Mouse (Mus musculus) embryonic facial prominence, embryonic 11.5 days (tissue): ENCODE data around the gene Rxfp2. TPM values are rescaled to one million over a fixed set of nuclear protein-coding genes. Genes with fewer than 3 reads are reported as not detected.

Experiments
- ATAC-seq: fragments of 200-750 bp; cut with Nextera tagmentation; replicated peaks from 2 replicates; pipeline ENCODE4 v1.8.0; 2017; ENCODE audit warnings: low read depth; ENCODE audit not compliant: insufficient number of reproducible peaks, low FRiP score, low TSS enrichment
- DNase-seq: peaks from one replicate; pipeline ENCODE4 v3.0.0-alpha.2; 2015; ENCODE audit warnings: low spot score
- H3K27ac ChIP-seq: fragments of 300-500 bp; sonication (generic); replicated peaks from 2 replicates; pipeline ENCODE4 v1.5.1; 2014; ENCODE audit warnings: mild to moderate bottlenecking, low read depth, low read length, control low read depth
- H3K27me3 ChIP-seq: fragments of 300-500 bp; sonication (generic); 2 replicates; pipeline ENCODE4 v1.6.1; 2014; ENCODE audit warnings: mild to moderate bottlenecking, low read length, moderate library complexity, mixed read lengths; ENCODE audit not compliant: control insufficient read depth, insufficient read depth
- H3K36me3 ChIP-seq: fragments of 300-500 bp; sonication (generic); replicated peaks from 2 replicates; pipeline ENCODE4 v1.6.1; 2014; ENCODE audit warnings: low read depth, mild to moderate bottlenecking, low read length, moderate library complexity, mixed read lengths; ENCODE audit not compliant: control insufficient read depth, insufficient read depth
- H3K4me1 ChIP-seq: fragments of 300-500 bp; sonication (generic); 2 replicates; pipeline ENCODE4 v1.6.1; 2014; ENCODE audit warnings: low read length, mixed read lengths; ENCODE audit not compliant: control insufficient read depth, insufficient read depth
- H3K4me2 ChIP-seq: fragments of 300-500 bp; sonication (generic); 2 replicates; pipeline ENCODE4 v1.6.1; 2014; ENCODE audit warnings: low read depth, mild to moderate bottlenecking, control low read depth, low read length, moderate library complexity
- H3K4me3 ChIP-seq: fragments of 300-500 bp; sonication (generic); 2 replicates; pipeline ENCODE4 v1.5.1; 2014; ENCODE audit warnings: low read depth, low read length, control low read depth
- H3K9ac ChIP-seq: fragments of 300-500 bp; sonication (generic); replicated peaks from 2 replicates; pipeline ENCODE4 v1.6.1; 2014; ENCODE audit warnings: mild to moderate bottlenecking, control low read depth, low read length
- H3K9me3 ChIP-seq: fragments of 300-500 bp; sonication (generic); replicated peaks from 2 replicates; pipeline ENCODE4 v1.6.1; 2016; ENCODE audit warnings: mild to moderate bottlenecking, low read length, inconsistent platforms, mixed read lengths; ENCODE audit not compliant: control insufficient read depth
- WGBS: fragments of 180-500 bp; shearing (Covaris S2); extraction: QIAGEN DNeasy Blood & Tissue Kit; methylation state at CpG from one replicate; pipeline ENCODE4 v1.1.7; 2014; 5-methylcytosine and 5-hydroxymethylcytosine counted together
- polyA plus RNA-seq: library from polyadenylated mRNA; unstranded; fragments of >200 nt; fragmentation: Nextera tagmentation; extraction: Ambion mirVana; gene quantifications from 2 replicates; pipeline ENCODE4 v1.2.1, GENCODE M21; 2014

Gene Rxfp2
- polyA plus RNA-seq: 0.41 TPM in 1 of 2 replicates, not detected in the other

DNA sequence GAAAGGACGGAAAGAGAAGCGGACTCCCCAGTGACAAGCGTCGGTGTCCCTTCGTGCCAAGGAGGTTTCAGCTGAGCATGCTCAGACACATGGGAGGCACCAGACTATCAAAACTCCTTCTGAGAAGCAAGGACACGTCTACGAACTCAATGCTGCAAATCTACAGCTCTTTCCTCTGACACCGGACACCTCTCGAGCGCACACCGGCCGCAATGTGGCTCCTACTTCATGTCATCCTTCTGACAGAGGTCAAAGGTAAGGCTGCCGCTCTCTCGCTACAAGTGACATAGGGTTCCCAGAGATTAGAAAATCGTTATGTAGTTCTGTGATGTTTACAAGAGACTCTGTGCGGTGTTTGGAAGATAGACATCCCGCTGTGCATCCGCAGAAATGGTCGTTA lies at the start of gene Rxfp2:
Gene Rxfp2 (plus strand): TSS at position 20 of the 400 bp plus-strand sequence.
- WGBS: 50% methylated on average over 19 of the region's 19 CpGs
- H3K4me1 ChIP-seq: no peaks in the 10 kb centered on the region
- no peak within 1 kb of the TSS for H3K4me3 ChIP-seq
- no peak within 1 kb of the TSS for H3K27ac ChIP-seq
- H3K4me2 ChIP-seq: no peak within 1 kb of the TSS
- no peaks in the 10 kb centered on the region for H3K36me3 ChIP-seq
- H3K9me3 ChIP-seq: no peaks in the 10 kb centered on the region
- H3K27me3 ChIP-seq: no peaks in the 10 kb centered on the region
- no peak within 1 kb of the TSS for H3K9ac ChIP-seq
- DNase-seq (no peak), ATAC-seq (no peak)

DNA sequence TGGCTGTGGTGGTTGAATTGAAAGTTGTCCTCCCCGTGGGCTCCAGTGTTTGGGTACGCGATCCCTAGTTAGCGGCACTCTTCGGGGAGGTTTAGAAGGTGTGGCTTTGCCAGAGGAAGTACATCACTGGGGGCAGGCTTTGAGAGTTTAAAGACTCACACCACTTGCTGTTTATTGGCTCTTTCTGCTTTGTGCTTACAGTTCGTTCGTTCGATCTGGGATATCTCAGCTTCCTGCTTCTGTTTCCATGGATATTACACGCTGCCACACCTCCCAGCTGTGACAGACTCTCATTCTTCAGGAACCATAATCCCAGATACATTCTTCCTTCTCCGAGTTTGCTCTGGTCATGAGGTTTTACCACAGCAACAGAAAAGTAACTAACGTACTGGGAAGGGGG lies 48.2 kb upstream of the Rxfp2 start:
- Histone ChIP-seq H3K27ac (no peak overlapping the region), H3K4me2 (no peak overlapping the region), H3K27me3 (no peaks in the 10 kb centered on the region), H3K9me3 (no peaks in the 10 kb centered on the region), H3K9ac (no peak overlapping the region), H3K36me3 (no peaks in the 10 kb centered on the region), H3K4me3 (no peak overlapping the region), H3K4me1 (no peaks in the 10 kb centered on the region)
- 89% methylated on average over 11 of the region's 11 CpGs for WGBS
- ATAC-seq (no peak), DNase-seq (no peak)

DNA sequence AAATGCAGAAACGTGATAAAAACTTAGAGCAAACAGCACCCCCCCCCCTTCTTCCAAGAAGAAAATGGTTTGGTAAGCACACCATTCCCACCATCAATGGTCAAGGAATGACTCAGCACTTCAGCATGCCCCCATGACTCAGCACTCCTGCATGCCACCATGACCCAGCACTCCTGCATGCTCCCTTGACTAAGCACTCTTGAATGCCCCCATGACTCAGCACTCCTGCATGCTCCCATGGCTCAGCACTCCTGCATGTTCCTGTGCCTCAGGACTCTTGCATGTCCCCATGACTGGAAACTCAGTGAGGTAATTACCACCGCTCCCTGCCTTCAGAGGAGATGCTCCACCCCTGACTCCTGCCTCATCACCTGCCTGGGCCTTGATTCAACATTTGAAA lies 41.4 kb upstream of the Rxfp2 start:
- ATAC-seq (no peak), DNase-seq (no peak)
- Histone ChIP-seq H3K4me3 (no peak overlapping the region), H3K27ac (no peak overlapping the region), H3K9me3 (no peaks in the 10 kb centered on the region), H3K4me1 (no peaks in the 10 kb centered on the region), H3K27me3 (no peaks in the 10 kb centered on the region), H3K36me3 (no peaks in the 10 kb centered on the region), H3K4me2 (no peak overlapping the region), H3K9ac (no peak overlapping the region)
- WGBS: 91% methylated on average over 2 of the region's 2 CpGs

- WGBS: 86% methylated on average over 4 of the region's 4 CpGs
- Histone ChIP-seq H3K9me3 (no peaks in the 10 kb centered on the region), H3K27me3 (no peaks in the 10 kb centered on the region), H3K4me1 (no peaks in the 10 kb centered on the region), H3K36me3 (no peaks in the 10 kb centered on the region), H3K27ac (no peak overlapping the region), H3K4me3 (no peak overlapping the region), H3K9ac (no peak overlapping the region), H3K4me2 (no peak overlapping the region)
- DNase-seq (no peak), ATAC-seq (no peak)
These were observed 34.9 kb upstream of the Rxfp2 start for GRCm38 (mm10) chr5:149983621-149984020.

DNA sequence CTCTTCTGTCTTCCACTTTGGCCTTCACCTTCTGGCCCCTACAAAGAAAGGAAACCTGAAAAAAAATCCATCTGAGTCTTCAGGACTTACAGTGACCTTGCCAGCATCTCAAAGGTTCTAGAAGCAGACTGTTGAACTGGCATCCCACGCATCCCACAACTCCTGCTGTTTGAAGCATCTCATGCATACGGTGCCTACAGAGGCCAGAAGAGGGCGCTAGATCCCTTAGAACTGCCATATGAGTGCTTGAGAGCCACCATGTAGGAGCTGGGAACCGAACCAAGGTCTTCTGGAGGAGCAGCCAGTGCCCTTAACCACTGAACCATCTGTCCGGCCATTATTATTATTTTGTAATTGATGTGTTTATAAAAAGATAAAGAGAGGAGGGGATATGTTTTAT lies 23.9 kb upstream of the Rxfp2 start:
- Histone ChIP-seq H3K36me3 (no peaks in the 10 kb centered on the region), H3K9me3 (no peaks in the 10 kb centered on the region), H3K4me1 (no peaks in the 10 kb centered on the region), H3K4me2 (no peak overlapping the region), H3K27me3 (no peaks in the 10 kb centered on the region), H3K9ac (no peak overlapping the region), H3K4me3 (no peak overlapping the region), H3K27ac (no peak overlapping the region)
- DNase-seq (no peak), ATAC-seq (no peak)
- 78% methylated on average over 5 of the region's 5 CpGs for WGBS

DNA sequence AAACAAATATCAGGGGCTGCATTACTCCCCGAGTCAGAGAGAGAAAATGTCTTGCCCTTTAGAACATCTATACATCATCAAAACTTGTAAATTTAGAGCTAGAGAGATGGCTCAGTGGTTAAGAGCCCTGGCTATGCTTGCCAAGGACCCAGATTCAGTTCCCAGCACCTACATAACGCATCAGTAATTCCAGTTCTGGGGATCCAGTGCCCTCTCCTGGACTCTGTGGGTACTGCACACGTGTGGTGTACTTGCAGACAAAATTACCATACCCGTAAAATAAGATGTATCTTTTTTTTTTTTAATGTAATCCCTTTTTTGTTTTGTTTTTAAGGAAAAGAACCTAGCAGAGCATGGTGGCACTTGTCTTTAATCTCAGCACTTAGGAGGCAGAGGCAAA lies 21.9 kb upstream of the Rxfp2 start:
- 90% methylated on average over 4 of the region's 4 CpGs for WGBS
- Histone ChIP-seq H3K4me1 (no peaks in the 10 kb centered on the region), H3K27me3 (no peaks in the 10 kb centered on the region), H3K36me3 (no peaks in the 10 kb centered on the region), H3K9me3 (no peaks in the 10 kb centered on the region), H3K4me2 (no peak overlapping the region), H3K27ac (no peak overlapping the region), H3K9ac (no peak overlapping the region), H3K4me3 (no peak overlapping the region)
- no peak for ATAC-seq
- DNase-seq: no peak

DNA sequence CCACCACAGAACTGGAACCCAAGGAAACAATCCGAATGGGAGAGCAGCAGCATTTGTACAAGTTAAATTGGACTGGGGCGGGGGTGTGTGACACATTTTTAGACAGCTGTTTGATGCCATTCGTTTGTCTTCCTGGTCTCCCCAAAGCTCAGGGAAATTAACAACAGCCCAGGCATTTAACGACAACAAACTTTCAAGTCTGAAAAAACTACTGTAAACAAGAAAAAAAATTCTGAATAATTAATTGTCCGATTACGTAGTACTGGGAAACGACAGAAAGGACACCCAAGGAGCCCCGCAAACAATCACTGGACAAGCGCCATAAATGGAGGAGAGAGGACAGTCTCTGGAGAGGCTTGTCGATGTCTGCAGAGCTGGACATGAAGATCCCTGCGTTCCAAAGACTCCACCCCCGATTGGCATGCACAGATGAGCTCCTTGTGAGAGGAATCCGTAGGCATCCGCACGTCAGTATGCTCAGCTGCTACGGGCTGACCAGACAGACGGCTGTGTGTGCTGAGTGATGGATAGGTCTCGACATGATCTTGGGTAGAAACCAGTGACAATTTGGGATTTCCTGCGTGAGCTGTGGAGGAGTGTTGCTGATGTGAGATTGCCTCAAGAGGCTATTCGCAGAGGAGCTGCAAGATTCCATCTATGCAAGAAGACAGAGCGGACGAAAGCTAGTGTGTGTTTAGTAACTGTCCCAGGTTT lies 21.0 kb upstream of the Rxfp2 start:
- DNase-seq: no peak
- Histone ChIP-seq H3K4me3 (no peak overlapping the region), H3K4me1 (no peaks in the 10 kb centered on the region), H3K36me3 (no peaks in the 10 kb centered on the region), H3K27ac (no peak overlapping the region), H3K9ac (no peak overlapping the region), H3K4me2 (no peak overlapping the region), H3K9me3 (no peaks in the 10 kb centered on the region), H3K27me3 (no peaks in the 10 kb centered on the region)
- 83% methylated on average over 22 of the region's 22 CpGs for WGBS
- no peak for ATAC-seq

DNA sequence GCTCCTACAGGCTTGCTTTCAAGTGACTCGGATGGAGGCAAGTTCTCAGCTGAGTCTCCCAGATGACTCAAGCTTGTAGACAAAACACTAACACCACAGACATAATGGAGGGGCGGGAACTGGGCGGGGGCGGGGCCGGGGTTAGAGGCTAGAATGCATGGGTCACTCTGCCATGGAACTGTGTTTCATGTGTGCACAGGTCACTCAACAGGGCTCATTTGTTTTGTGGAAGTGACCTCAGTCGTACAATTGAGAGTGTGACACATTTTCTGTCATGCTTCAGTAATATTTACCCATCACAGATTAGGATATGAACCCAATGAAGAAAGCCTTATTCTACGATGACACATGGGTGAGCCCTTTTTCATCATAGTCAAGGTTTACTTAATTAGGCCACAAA lies 20.2 kb upstream of the Rxfp2 start:
- Histone ChIP-seq H3K9ac (no peak overlapping the region), H3K27ac (no peak overlapping the region), H3K4me2 (no peak overlapping the region), H3K4me1 (no peaks in the 10 kb centered on the region), H3K36me3 (no peaks in the 10 kb centered on the region), H3K4me3 (no peak overlapping the region), H3K27me3 (no peaks in the 10 kb centered on the region), H3K9me3 (no peaks in the 10 kb centered on the region)
- no peak for ATAC-seq
- 56% methylated on average over 7 of the region's 7 CpGs for WGBS
- no peak for DNase-seq
